Mouse (Mus musculus) small intestine, adult 2 months (tissue): ENCODE data around the gene Psmb1. TPM values are rescaled to one million over a fixed set of nuclear protein-coding genes. Genes with fewer than 3 reads are reported as not detected.

ENCODE experiments used
- H3K27ac ChIP-seq: fragments of 200-500 bp; 2 replicates; pipeline ENCODE4 v1.5.1; 2012; ENCODE audit warnings: low read depth, low read length, control low read depth, inconsistent platforms; ENCODE audit not compliant: insufficient read depth
- H3K27me3 ChIP-seq: fragments of 200-500 bp; 2 replicates; pipeline ENCODE4 v1.6.1; 2012; ENCODE audit warnings: mild to moderate bottlenecking, moderate library complexity, low read length, inconsistent platforms; ENCODE audit not compliant: control insufficient read depth, insufficient read depth
- H3K36me3 ChIP-seq: fragments of 200-500 bp; 2 replicates; pipeline ENCODE4 v1.6.1; 2012; ENCODE audit warnings: mild to moderate bottlenecking, low read length, control low read depth, inconsistent platforms; ENCODE audit not compliant: control insufficient read depth, insufficient read depth
- H3K4me1 ChIP-seq: fragments of 200-500 bp; 2 replicates; pipeline ENCODE4 v1.6.1; 2012; ENCODE audit warnings: low read length, inconsistent platforms, mixed read lengths; ENCODE audit not compliant: control insufficient read depth, insufficient read depth, insufficient read length
- H3K4me3 ChIP-seq: fragments of 200-500 bp; 2 replicates; pipeline ENCODE4 v1.5.1; 2012; ENCODE audit warnings: low read depth, mild to moderate bottlenecking, control low read depth, inconsistent platforms, low read length, moderate library complexity
- CTCF ChIP-seq: fragments of 200-500 bp; IDR thresholded peaks from 2 replicates; pipeline ENCODE4 v1.5.1; 2012; ENCODE audit warnings: low read depth, mild to moderate bottlenecking, control low read depth, inconsistent platforms, low read length, moderate library complexity, mixed read lengths; ENCODE audit not compliant: insufficient replicate concordance, insufficient read length; ENCODE audit errors: extremely low read depth
- POLR2A ChIP-seq: fragments of 200-500 bp; IDR thresholded peaks from 2 replicates; pipeline ENCODE4 v1.6.1; 2012; ENCODE audit warnings: low read depth, mild to moderate bottlenecking, control low read depth, inconsistent platforms, low read length, moderate library complexity
- WGBS: fragments of 180-500 bp; shearing (Covaris S2); methylation state at CpG from one replicate; pipeline ENCODE4 v1.1.7; 2018; 5-methylcytosine and 5-hydroxymethylcytosine counted together
- polyA plus RNA-seq: library from polyadenylated mRNA; depleted of rRNA; stranded (reverse); fragments of >200 nt; gene quantifications from 2 replicates; pipeline ENCODE4 v1.2.3, GENCODE M21; 2012

Psmb1 gene
- polyA plus RNA-seq, 1 experiment, result 54.2 TPM

DNA sequence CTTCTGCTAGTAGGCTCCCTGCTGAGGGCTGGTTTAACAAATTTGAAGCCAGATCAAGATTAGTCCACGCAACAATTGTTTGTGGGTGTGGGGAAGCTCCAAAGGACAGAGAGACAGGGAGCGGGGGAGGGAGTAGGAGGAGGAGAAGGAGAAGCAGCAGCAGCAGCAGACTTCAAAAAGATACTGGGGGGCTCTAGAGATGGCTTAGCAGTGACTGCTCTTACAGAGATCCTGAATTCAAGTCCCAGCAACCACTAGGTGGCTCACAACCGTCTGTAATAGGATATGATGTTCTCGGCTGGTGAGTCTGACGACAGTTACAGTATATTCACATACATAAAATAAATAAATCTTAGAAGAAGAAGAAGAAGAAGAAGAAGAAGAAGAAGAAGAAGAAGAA is 30.6 kb upstream of the Psmb1 start:
- Histone ChIP-seq H3K27me3 (no peaks in the 10 kb centered on the region), H3K4me3 (no peak overlapping the region), H3K4me1 (peaks cover 2% of the 10 kb centered on the region; the same call in 1 of the 2 replicates), H3K36me3 (no peaks in the 10 kb centered on the region), H3K27ac (no peak overlapping the region)
- peak; percentile 33; the same call in 1 of the 2 replicates for TF ChIP-seq CTCF
- no peak for TF ChIP-seq POLR2A
- WGBS, result 35% methylated on average over 5 of the region's 5 CpGs

DNA sequence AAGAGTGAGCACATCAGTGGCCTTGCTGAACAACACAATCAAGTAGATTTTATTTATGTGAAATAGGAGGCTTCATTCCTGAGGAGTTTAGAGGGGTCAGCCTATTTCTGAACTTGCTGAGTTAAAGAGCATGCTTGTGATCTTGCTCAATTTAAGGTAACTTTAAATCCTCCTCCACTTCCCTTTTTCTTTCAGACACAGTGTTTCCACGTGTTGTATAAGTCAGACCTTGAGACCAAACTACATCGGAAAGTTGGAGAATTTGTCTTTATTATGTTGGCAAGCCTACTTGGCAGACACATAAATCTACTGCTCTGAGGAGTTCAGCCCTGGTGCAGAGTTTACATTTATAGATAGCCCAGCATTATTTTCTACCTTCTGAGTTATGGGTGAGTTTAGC is 29.3 kb upstream of the Psmb1 start:
- 79% methylated on average over 2 of the region's 2 CpGs for WGBS
- Histone ChIP-seq H3K27me3 (no peaks in the 10 kb centered on the region), H3K4me3 (no peak overlapping the region), H3K27ac (no peak overlapping the region), H3K4me1 (peaks cover 2% of the 10 kb centered on the region; the same call in 1 of the 2 replicates), H3K36me3 (peaks cover 6% of the 10 kb centered on the region; the same call in 1 of the 2 replicates)
- no peak for TF ChIP-seq CTCF
- TF ChIP-seq POLR2A, result no peak

DNA sequence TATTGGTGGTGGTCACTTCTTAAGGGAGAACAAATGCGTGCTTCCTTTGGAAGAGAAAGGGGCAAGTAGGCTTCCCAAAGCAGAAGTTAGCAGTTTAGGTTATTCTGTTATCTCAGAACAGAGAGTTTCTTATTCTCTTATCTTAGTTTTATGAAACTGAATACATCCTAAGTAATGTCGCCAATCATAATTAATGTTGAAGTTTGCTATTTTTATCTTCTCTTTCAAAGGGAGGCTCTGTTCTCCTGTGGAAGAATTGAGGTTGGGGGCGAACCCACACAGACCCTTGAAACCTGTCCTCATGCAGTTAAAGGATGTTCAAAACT is 28.2 kb upstream of the Psmb1 start:
- Histone ChIP-seq H3K27ac (no peak overlapping the region; the same call in 1 of the 2 replicates), H3K4me1 (peaks cover 2% of the 10 kb centered on the region; the same call in 1 of the 2 replicates), H3K27me3 (no peaks in the 10 kb centered on the region), H3K4me3 (no peak overlapping the region), H3K36me3 (peaks cover 11% of the 10 kb centered on the region; the same call in 1 of the 2 replicates)
- WGBS, result 25% methylated on average over 3 of the region's 3 CpGs
- no peak for TF ChIP-seq CTCF
- TF ChIP-seq POLR2A, result no peak

GRCm38 (mm10) chr17:15526986-15527810 is 27.6 kb upstream of the Psmb1 start, which contains the start of gene Pdcd2:
Gene Pdcd2 (minus strand): TSS chr17:15527301.
- 0 out of 2 replicates have a peak, but pooled peaks have one; percentile 12 for TF ChIP-seq CTCF
- TF ChIP-seq POLR2A, result peak; percentile 85
- Histone ChIP-seq H3K4me3 (peak within 1 kb of the TSS; percentile 90), H3K4me1 (peaks cover 2% of the 10 kb centered on the region; the same call in 1 of the 2 replicates), H3K27me3 (no peaks in the 10 kb centered on the region), H3K36me3 (peaks cover 14% of the 10 kb centered on the region), H3K27ac (peak within 1 kb of the TSS; percentile 76)
- WGBS, result 1% methylated on average over 54 of the region's 55 CpGs

GRCm38 (mm10) chr17:15526304-15526703 is 26.8 kb upstream of the Psmb1 start:
- 9% methylated on average over 10 of the region's 10 CpGs for WGBS
- Histone ChIP-seq H3K36me3 (peaks cover 22% of the 10 kb centered on the region), H3K4me3 (peak overlapping the region; percentile 51), H3K4me1 (peaks cover 2% of the 10 kb centered on the region; the same call in 1 of the 2 replicates), H3K27me3 (no peaks in the 10 kb centered on the region), H3K27ac (no peak overlapping the region)
- TF ChIP-seq CTCF (no peak), POLR2A (no peak)

DNA sequence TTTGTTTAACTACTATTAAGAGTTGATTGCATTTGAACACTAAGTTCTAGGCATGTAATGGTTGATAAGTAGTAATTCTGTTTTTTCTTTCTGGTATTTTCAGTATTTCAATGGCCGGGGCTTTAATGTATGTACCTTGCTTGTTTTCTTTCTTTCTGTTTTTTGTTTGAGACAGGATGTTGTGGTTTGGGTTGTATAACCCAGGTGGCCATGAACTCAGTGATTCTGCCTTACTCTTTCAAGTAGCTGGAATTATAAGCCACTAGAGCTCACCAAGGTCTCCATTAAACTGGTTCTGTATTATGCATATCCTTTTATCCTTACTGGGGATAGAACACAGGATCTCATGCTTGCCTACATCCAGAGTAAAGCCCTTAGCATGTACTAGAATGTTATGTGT is 19.2 kb upstream of the Psmb1 start:
- Histone ChIP-seq H3K4me1 (no peaks in the 10 kb centered on the region), H3K27ac (no peak overlapping the region), H3K36me3 (peaks cover 63% of the 10 kb centered on the region), H3K4me3 (no peak overlapping the region), H3K27me3 (no peaks in the 10 kb centered on the region)
- WGBS, result 92% methylated on average over 1 of the region's 1 CpGs
- no peak for TF ChIP-seq CTCF

DNA sequence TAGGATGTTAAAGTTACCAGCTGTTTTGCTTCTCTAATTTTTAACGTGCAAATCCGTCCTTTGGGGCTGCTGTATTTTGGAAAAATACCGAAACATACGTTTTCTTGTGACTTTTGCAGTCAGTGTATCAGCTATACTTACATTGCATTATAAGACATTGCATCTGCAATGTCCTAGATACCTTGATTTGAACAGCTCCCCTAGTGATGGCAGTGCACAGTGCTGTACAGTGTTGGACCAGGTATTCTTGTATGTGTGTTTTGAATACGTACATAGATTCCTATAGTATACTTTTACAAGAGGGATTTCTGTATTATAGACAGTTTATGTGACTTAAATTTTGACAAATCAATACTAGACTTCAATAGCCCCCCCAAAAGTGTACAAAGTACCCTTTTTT is 18.6 kb upstream of the Psmb1 start:
- H3K4me1 ChIP-seq, result no peaks in the 10 kb centered on the region
- no peak overlapping the region for H3K4me3 ChIP-seq
- peaks cover 64% of the 10 kb centered on the region for H3K36me3 ChIP-seq
- no peaks in the 10 kb centered on the region for H3K27me3 ChIP-seq
- 94% methylated on average over 5 of the region's 5 CpGs for WGBS
- TF ChIP-seq POLR2A (no peak), CTCF (no peak)
- no peak overlapping the region for H3K27ac ChIP-seq
